Mouse (Mus musculus) hindbrain, embryonic 16.5 days (tissue): ENCODE data around the gene Rtn2. TPM values are rescaled to one million over a fixed set of nuclear protein-coding genes. Genes with fewer than 3 reads are reported as not detected.

ENCODE experiments used
- ATAC-seq: fragments of 200-750 bp; cut with Nextera tagmentation; 2 replicates; pipeline ENCODE4 v1.8.0; 2017; ENCODE audit warnings: moderate TSS enrichment, moderate library complexity
- H3K27ac ChIP-seq: fragments of 300-500 bp; sonication (generic); 2 replicates; pipeline ENCODE4 v1.5.1; 2014; ENCODE audit warnings: low read depth, mild to moderate bottlenecking, control low read depth, low read length, moderate library complexity
- H3K27me3 ChIP-seq: fragments of 300-500 bp; sonication (generic); replicated peaks from 2 replicates; pipeline ENCODE4 v1.6.1; 2014; ENCODE audit warnings: low read length; ENCODE audit not compliant: control insufficient read depth, insufficient read depth
- H3K36me3 ChIP-seq: fragments of 300-500 bp; sonication (generic); 2 replicates; pipeline ENCODE4 v1.6.1; 2014; ENCODE audit warnings: mild to moderate bottlenecking, low read length, moderate library complexity, mixed read lengths; ENCODE audit not compliant: control insufficient read depth, insufficient read depth
- H3K4me1 ChIP-seq: fragments of 300-500 bp; sonication (generic); 2 replicates; pipeline ENCODE4 v1.6.1; 2014; ENCODE audit warnings: low read depth, low read length; ENCODE audit not compliant: control insufficient read depth, insufficient read depth
- H3K4me2 ChIP-seq: fragments of 300-500 bp; sonication (generic); 2 replicates; pipeline ENCODE4 v1.6.1; 2014; ENCODE audit warnings: mild to moderate bottlenecking, low read length, control low read depth, moderate library complexity
- H3K4me3 ChIP-seq: fragments of 300-500 bp; sonication (generic); 2 replicates; pipeline ENCODE4 v1.5.1; 2014; ENCODE audit warnings: mild to moderate bottlenecking, low read length, control low read depth, moderate library complexity
- H3K9ac ChIP-seq: fragments of 300-500 bp; sonication (generic); 2 replicates; pipeline ENCODE4 v1.6.1; 2014; ENCODE audit warnings: low read depth, mild to moderate bottlenecking, control low read depth, low read length, moderate library complexity
- H3K9me3 ChIP-seq: fragments of 300-500 bp; sonication (generic); 2 replicates; pipeline ENCODE4 v1.6.1; 2014; ENCODE audit warnings: mild to moderate bottlenecking, low read length, moderate library complexity; ENCODE audit not compliant: control insufficient read depth
- WGBS: fragments of 180-500 bp; shearing (Covaris S2); extraction: QIAGEN DNeasy Blood & Tissue Kit; methylation state at CpG from one replicate; pipeline ENCODE4 v1.1.7; 2014; 5-methylcytosine and 5-hydroxymethylcytosine counted together
- polyA plus RNA-seq: library from polyadenylated mRNA; unstranded; fragments of >200 nt; fragmentation: Nextera tagmentation; extraction: Ambion mirVana; gene quantifications from 2 replicates; pipeline ENCODE4 v1.2.1, GENCODE M21; 2015

The Rtn2 gene
- polyA plus RNA-seq: 124 and 126 TPM in 2 replicates

GRCm38 (mm10) chr7:19282385-19282784, at the start of gene Rtn2:
Rtn2 (plus strand) TSS chr7:19282624.
- under 1% methylated on average over 36 of the region's 37 CpGs for whole genome bisulfite sequencing
- peak; percentile 79 for ATAC-seq
- peaks cover 8% of the 10 kb centered on the region for H3K36me3 ChIP-seq

GRCm38 (mm10) chr7:19234652-19235051, 47.8 kb upstream of the Rtn2 start:
- ATAC-seq: no peak
- no peak overlapping the region for H3K9ac ChIP-seq
- WGBS: 79% methylated on average over 5 of the region's 5 CpGs

More at GRCm38 (mm10) chr7:19282385-19282784, at the start of gene Rtn2:
- Histone ChIP-seq H3K27ac (peak within 1 kb of the TSS; percentile 90), H3K4me2 (peak within 1 kb of the TSS; percentile 72), H3K27me3 (peaks cover 34% of the 10 kb centered on the region), H3K9me3 (no peaks in the 10 kb centered on the region), H3K9ac (peak within 1 kb of the TSS; percentile 97), H3K4me1 (peaks cover 21% of the 10 kb centered on the region), H3K4me3 (peak within 1 kb of the TSS; percentile 91)

GRCm38 (mm10) chr7:19235092-19235671, 47.2 kb upstream of the Rtn2 start:
- Histone ChIP-seq H3K36me3 (no peaks in the 10 kb centered on the region), H3K4me3 (no peak overlapping the region), H3K27ac (no peak overlapping the region), H3K4me2 (no peak overlapping the region), H3K4me1 (peaks cover 10% of the 10 kb centered on the region), H3K27me3 (no peaks in the 10 kb centered on the region), H3K9ac (no peak overlapping the region), H3K9me3 (no peaks in the 10 kb centered on the region)
- ATAC-seq: no peak
- 96% methylated on average over 2 of the region's 2 CpGs for WGBS

More at GRCm38 (mm10) chr7:19234652-19235051, 47.8 kb upstream of the Rtn2 start:
- Histone ChIP-seq H3K36me3 (no peaks in the 10 kb centered on the region), H3K9me3 (no peaks in the 10 kb centered on the region), H3K27me3 (no peaks in the 10 kb centered on the region), H3K4me3 (no peak overlapping the region), H3K4me2 (no peak overlapping the region), H3K4me1 (peaks cover 12% of the 10 kb centered on the region), H3K27ac (no peak overlapping the region)

GRCm38 (mm10) chr7:19236411-19236810, 46.0 kb upstream of the Rtn2 start:
- Histone ChIP-seq H3K9me3 (no peaks in the 10 kb centered on the region), H3K36me3 (no peaks in the 10 kb centered on the region), H3K27ac (peak overlapping the region; percentile 17; the same call in 1 of the 2 replicates), H3K4me3 (no peak overlapping the region), H3K4me1 (peaks cover 10% of the 10 kb centered on the region), H3K4me2 (no peak overlapping the region), H3K9ac (no peak overlapping the region), H3K27me3 (no peaks in the 10 kb centered on the region)
- no peak for ATAC-seq
- 65% methylated on average over 2 of the region's 2 CpGs for WGBS

- Histone ChIP-seq H3K36me3 (no peaks in the 10 kb centered on the region), H3K27ac (no peak overlapping the region), H3K4me1 (peaks cover 10% of the 10 kb centered on the region)
Measured at GRCm38 (mm10) chr7:19238344-19238743, 44.1 kb upstream of the Rtn2 start.

GRCm38 (mm10) chr7:19239423-19239822, 43.0 kb upstream of the Rtn2 start:
- H3K27me3 ChIP-seq: no peaks in the 10 kb centered on the region
- H3K9me3 ChIP-seq: no peaks in the 10 kb centered on the region
- H3K9ac ChIP-seq: no peak overlapping the region; the same call in 1 of the 2 replicates
- H3K4me3 ChIP-seq: no peak overlapping the region
- H3K4me2 ChIP-seq: no peak overlapping the region
- no peak overlapping the region; the same call in 1 of the 2 replicates for H3K27ac ChIP-seq
- 0% methylated on average over 1 of the region's 1 CpGs for WGBS
- peaks cover 10% of the 10 kb centered on the region for H3K4me1 ChIP-seq
- peak; percentile 93 for ATAC-seq
- H3K36me3 ChIP-seq: no peaks in the 10 kb centered on the region

More at GRCm38 (mm10) chr7:19238344-19238743, 44.1 kb upstream of the Rtn2 start:
- H3K9ac ChIP-seq: no peak overlapping the region
- H3K27me3 ChIP-seq: no peaks in the 10 kb centered on the region
- H3K4me2 ChIP-seq: no peak overlapping the region
- ATAC-seq: no peak
- H3K9me3 ChIP-seq: no peaks in the 10 kb centered on the region
- no peak overlapping the region for H3K4me3 ChIP-seq
- 97% methylated on average over 4 of the region's 4 CpGs for WGBS

GRCm38 (mm10) chr7:19239986-19240385, 42.4 kb upstream of the Rtn2 start:
- no peak overlapping the region; the same call in 1 of the 2 replicates for H3K27ac ChIP-seq
- ATAC-seq: 0 out of 2 replicates have a peak, but pooled peaks have one; percentile 3
- 52% methylated on average over 4 of the region's 4 CpGs for WGBS
- H3K4me2 ChIP-seq: no peak overlapping the region
- no peak overlapping the region for H3K9ac ChIP-seq
- no peaks in the 10 kb centered on the region for H3K27me3 ChIP-seq
- H3K4me1 ChIP-seq: peaks cover 10% of the 10 kb centered on the region
- H3K36me3 ChIP-seq: no peaks in the 10 kb centered on the region
- no peak overlapping the region for H3K4me3 ChIP-seq
- no peaks in the 10 kb centered on the region for H3K9me3 ChIP-seq

- H3K27me3 ChIP-seq: no peaks in the 10 kb centered on the region
- H3K9me3 ChIP-seq: no peaks in the 10 kb centered on the region
- no peak overlapping the region for H3K4me3 ChIP-seq
- peaks cover 6% of the 10 kb centered on the region for H3K4me1 ChIP-seq
- H3K4me2 ChIP-seq: no peak overlapping the region
- H3K36me3 ChIP-seq: peaks cover 6% of the 10 kb centered on the region; the same call in 1 of the 2 replicates
- WGBS: 85% methylated on average over 8 of the region's 8 CpGs
- ATAC-seq: no peak
- no peak overlapping the region for H3K27ac ChIP-seq
- no peak overlapping the region for H3K9ac ChIP-seq
Measured at GRCm38 (mm10) chr7:19240905-19241463, 41.4 kb upstream of the Rtn2 start.

- no peak for ATAC-seq
- Histone ChIP-seq H3K27me3 (no peaks in the 10 kb centered on the region), H3K27ac (no peak overlapping the region), H3K4me1 (no peaks in the 10 kb centered on the region; the same call in 1 of the 2 replicates), H3K4me2 (no peak overlapping the region), H3K9me3 (no peaks in the 10 kb centered on the region), H3K4me3 (no peak overlapping the region), H3K9ac (no peak overlapping the region), H3K36me3 (peaks cover 8% of the 10 kb centered on the region; the same call in 1 of the 2 replicates)
- 85% methylated on average over 1 of the region's 1 CpGs for WGBS
Measured at GRCm38 (mm10) chr7:19242005-19242404, 40.4 kb upstream of the Rtn2 start.
